2 mouse cellular contexts compared by ENCODE assay signal in genomic region chr15:102355134-102355870, GRCm38 (mm10).
TF ChIP-seq lines count a peak whose summit lies in the region.

No protein-coding gene starts in this region.

TF ChIP-seq in C2C12, 6 proteins besides CTCF, POLR2A, EP300 and RAD21:
- TF ChIP-seq MYOD1 (IDR thresholded peaks at IDR 0.05; ENCODE audit: control insufficient read depth, insufficient read length, low read depth): no peak
- no peak for TF ChIP-seq CEBPB (IDR thresholded peaks at IDR 0.05; ENCODE audit: low read depth)
- TF ChIP-seq MAX (IDR thresholded peaks at IDR 0.05): no peak
- no peak for TF ChIP-seq FOSL1 (IDR thresholded peaks at IDR 0.05; ENCODE audit: insufficient read depth, low read length, poor library complexity, severe bottlenecking)
- no peak for TF ChIP-seq USF1 (IDR thresholded peaks at IDR 0.05; ENCODE audit: low read depth)
- TF ChIP-seq MYOG (IDR thresholded peaks at IDR 0.05; ENCODE audit: control insufficient read depth, extremely low read depth, insufficient read length): no peak

TF ChIP-seq in ES-E14, 5 proteins besides CTCF, POLR2A, EP300 and RAD21:
- no peak; the same call in 1 of the 2 replicates for TF ChIP-seq MAFK (IDR thresholded peaks at IDR 0.05; ENCODE audit: insufficient read depth, low read depth, low read length)
- TF ChIP-seq ZC3H11A (IDR thresholded peaks at IDR 0.05; ENCODE audit: borderline replicate concordance, low read depth, low read length): no peak
- no peak for TF ChIP-seq ZNF384 (IDR thresholded peaks at IDR 0.05; ENCODE audit: low read depth, low read length)
- no peak for TF ChIP-seq HCFC1 (IDR thresholded peaks at IDR 0.05; ENCODE audit: borderline replicate concordance, insufficient read depth, low read length)
- TF ChIP-seq CHD2 (IDR thresholded peaks at IDR 0.05; ENCODE audit: low read depth, low read length): no peak
